In genomic region chr7:42505588-42505987, GRCm38 (mm10) we compare ENCODE assay signal across 8 mouse cellular contexts. TPM values are rescaled to one million over a fixed set of nuclear protein-coding genes. Genes with fewer than 3 reads are reported as not detected.
DNase-seq lines count a peak whose midpoint lies in the region; ATAC-seq lines count a peak whose summit lies in the region.
"Not testable (repeated sequence)": the region's sequence is repeated elsewhere in the genome, so short reads cannot be mapped to it uniquely, and the experiment has no call there.

TSS of gene Zfp141 (minus strand) at chr7:42505740.

- not testable (repeated sequence) for H3K27me3 ChIP-seq in hindbrain, embryonic 12.5 days

- DNase-seq in NIH3T3 (ENCODE audit: low read depth): peak; percentile 96
- DNase-seq in cerebellum, postnatal 10 days: peak; percentile 83 to 87
- DNase-seq in frontal cortex, postnatal 10 days (ENCODE audit: low spot score in 2 of 2): peak; percentile 85 to 88
- peak; percentile 84 to 90 for DNase-seq in layer of hippocampus, postnatal 14 days (ENCODE audit: low spot score in 2 of 2)
- peak; percentile 84 for DNase-seq in lung, postnatal 14 days
- peak; percentile 42 for DNase-seq in retina, adult 2 months (ENCODE audit: low read depth, low spot score)
- DNase-seq in thymus, postnatal 36 days: peak; percentile 71 to 80

- peak within 1 kb of the TSS; percentile 71 for H3K9ac ChIP-seq in hindbrain, embryonic 12.5 days

- ATAC-seq in hindbrain, embryonic 12.5 days (ENCODE audit: low FRiP score): peak; percentile 96

- not testable (repeated sequence) for H3K36me3 ChIP-seq in hindbrain, embryonic 12.5 days

- not testable (repeated sequence) for H3K4me1 ChIP-seq in hindbrain, embryonic 12.5 days

- WGBS in hindbrain, embryonic 12.5 days: 2% methylated on average over 18 of the region's 18 CpGs

- not testable (repeated sequence) for H3K9me3 ChIP-seq in hindbrain, embryonic 12.5 days (replicated peaks)

- H3K4me2 ChIP-seq in hindbrain, embryonic 12.5 days (replicated peaks): peak within 1 kb of the TSS; percentile 61

- H3K27ac ChIP-seq in hindbrain, embryonic 12.5 days: peak within 1 kb of the TSS; percentile 12; the same call in 1 of the 2 replicates

- peak within 1 kb of the TSS; percentile 61 for H3K4me3 ChIP-seq in hindbrain, embryonic 12.5 days

RNA-seq across cellular contexts. Expression of gene Zfp141, which starts in this region (rescaled TPM):
- polyA plus RNA-seq in hindbrain, embryonic 12.5 days (2016; fragmentation: Nextera tagmentation; extraction: Ambion mirVana): 12.6 and 15.0 TPM in 2 replicates
- total RNA-seq in layer of hippocampus, postnatal 14 days (2021): 10 to 100 TPM; 20.1 to 21.9 TPM

Comparison
In these comparisons a context has a peak if more than half of its experiments do, and no peak if none do; other contexts are left out.
1. Peak in every context shown above with its lines: DNase-seq, ATAC-seq, H3K4me3 ChIP-seq and H3K27ac ChIP-seq.
2. DNase-seq: peak in every context shown above with its lines; median percentile 96 in NIH3T3; 87 in layer of hippocampus, postnatal 14 days; 86 in frontal cortex, postnatal 10 days; 85 in cerebellum, postnatal 10 days; 84 in lung, postnatal 14 days; 76 in thymus, postnatal 36 days; 42 in retina, adult 2 months.